Mouse (Mus musculus): Measurements from ENCODE around the gene Mtm1. TPM values are rescaled to one million over a fixed set of nuclear protein-coding genes. Genes with fewer than 3 reads are reported as not detected.

Mtm1 gene
- total and polyA plus RNA-seq, 3 experiments, result 2.2 to 4.0 TPM; not detected in 1

DNA sequence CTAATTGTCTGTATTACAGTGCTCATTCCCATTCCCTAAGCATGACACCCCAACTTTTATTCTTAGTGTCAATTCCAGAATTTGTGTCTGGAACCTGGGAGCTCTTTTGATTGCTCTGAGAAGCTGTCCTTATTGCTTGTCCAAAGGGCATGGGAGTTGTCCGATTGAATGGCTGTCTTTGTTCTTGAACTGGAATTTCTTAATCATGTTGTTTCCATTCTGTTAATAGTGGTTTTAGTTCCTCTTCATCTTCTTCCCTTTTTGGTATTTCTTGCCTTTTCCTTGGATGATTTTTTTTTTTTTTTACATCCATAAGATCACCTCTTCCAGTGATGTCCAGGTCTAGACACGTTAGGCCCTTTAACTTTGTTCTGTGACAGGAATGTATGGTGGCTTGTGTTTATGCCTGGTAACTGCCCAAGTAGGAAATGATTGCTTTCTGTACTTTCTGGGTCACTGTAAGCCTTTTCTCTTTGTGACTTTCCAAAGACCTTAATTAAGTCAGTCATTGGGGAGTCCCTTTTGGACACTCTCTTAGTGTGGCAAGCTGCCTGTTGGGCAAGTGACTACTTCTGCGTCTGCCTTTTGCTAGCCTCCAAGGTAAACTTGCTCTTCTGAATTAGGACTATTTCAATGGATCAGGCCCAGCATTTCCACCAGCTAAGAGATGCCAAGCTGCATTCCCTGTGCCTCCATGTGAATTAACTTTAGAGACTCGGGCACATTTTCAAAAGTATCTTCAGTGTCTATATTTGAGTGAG lies 12.3 kb downstream of the Mtm1 start:
- Histone ChIP-seq H3K36me3 (ENCODE audit: control insufficient read depth in 1 of 2, insufficient read depth in 2 of 2, low read length in 2 of 2) (peaks cover 0 to 22% of the 10 kb centered on the region in 2 experiments; a peak in 2 of 4 replicates), H3K9me3 (replicated peaks; ENCODE audit: insufficient read depth, low read length) (no peaks in the 10 kb centered on the region), H3K79me2 (ENCODE audit: control insufficient read depth, insufficient read depth, low read length, poor library complexity) (peaks cover 3% of the 10 kb centered on the region), H3K4me1 (ENCODE audit: control insufficient read depth in 1 of 2, insufficient read depth in 2 of 2, low read length in 2 of 2) (peaks cover 8 to 11% of the 10 kb centered on the region in 2 experiments), H3K27ac (ENCODE audit: control insufficient read depth, low read depth, low read length) (no peak overlapping the region), H3K4me3 (ENCODE audit: control insufficient read depth in 1 of 2, insufficient read depth in 1 of 2, low read depth in 2 of 2, low read length in 2 of 2) (no peak overlapping the region), H3K9ac (ENCODE audit: control insufficient read depth, low read depth, low read length, poor library complexity, severe bottlenecking) (no peak overlapping the region), H3K27me3 (ENCODE audit: control insufficient read depth in 1 of 2, insufficient read depth in 2 of 2, low read length in 2 of 2) (no peaks in the 10 kb centered on the region)
- no peak for DNase-seq (ENCODE audit: low read depth, low spot score)
- TF ChIP-seq MEF2A (IDR thresholded peaks at IDR 0.05; ENCODE audit: extremely low read depth, insufficient replicate concordance, low read depth, low read length, poor library complexity, severe bottlenecking), result no peak
- no peak for TF ChIP-seq E2F4 (IDR thresholded peaks at IDR 0.05; ENCODE audit: borderline replicate concordance, low read depth, low read length)
- no peak for TF ChIP-seq POLR2AphosphoS5 (IDR thresholded peaks at IDR 0.05; ENCODE audit: borderline replicate concordance, low read depth, low read length)
- no peak for TF ChIP-seq NRF1 (IDR thresholded peaks at IDR 0.05; ENCODE audit: insufficient read depth, low read depth, low read length, poor library complexity, severe bottlenecking)
- no peak for TF ChIP-seq CHD2 (IDR thresholded peaks at IDR 0.05; ENCODE audit: low read length)
- no peak for TF ChIP-seq ZC3H11A (IDR thresholded peaks at IDR 0.05; ENCODE audit: low read depth, low read length)
- TF ChIP-seq USF2 (IDR thresholded peaks at IDR 0.05; ENCODE audit: borderline replicate concordance in 1 of 2, insufficient read depth in 1 of 2, low read depth in 1 of 2, low read length in 2 of 2), result no peak
- no peak for TF ChIP-seq CTCF (IDR thresholded peaks at IDR 0.05 in 2 of 3, conservative IDR thresholded peaks at IDR 0.05 in 1 of 3; ENCODE audit: control insufficient read depth in 1 of 3, insufficient read depth in 1 of 3, low read depth in 2 of 3, low read length in 3 of 3, poor library complexity in 1 of 3, severe bottlenecking in 1 of 3)

DNA sequence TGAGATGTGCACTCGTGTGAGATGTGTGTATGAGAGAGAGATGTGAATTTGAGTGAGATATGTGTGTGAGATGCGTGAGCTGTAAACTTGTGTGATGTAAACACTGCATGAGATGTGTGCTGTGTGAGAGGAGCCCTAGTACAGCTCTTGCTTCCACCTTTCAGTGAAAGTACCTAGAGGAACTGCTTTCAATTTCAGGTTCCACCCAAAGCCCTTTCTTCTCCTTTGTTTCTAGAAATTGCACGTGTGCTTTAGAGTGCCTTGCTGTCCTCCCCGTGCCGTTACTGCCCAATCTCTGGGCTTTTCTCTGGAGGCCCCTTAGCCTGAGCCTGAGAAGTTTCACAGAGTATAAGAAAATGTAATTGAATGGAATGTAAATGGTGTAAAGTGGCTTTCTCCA lies 16.3 kb downstream of the Mtm1 start:
- Histone ChIP-seq H3K36me3 (ENCODE audit: control insufficient read depth in 1 of 2, insufficient read depth in 2 of 2, low read length in 2 of 2) (peaks cover 0 to 19% of the 10 kb centered on the region in 2 experiments; a peak in 2 of 4 replicates), H3K4me3 (ENCODE audit: control insufficient read depth in 1 of 2, insufficient read depth in 1 of 2, low read depth in 2 of 2, low read length in 2 of 2) (no peak overlapping the region), H3K27me3 (ENCODE audit: control insufficient read depth in 1 of 2, insufficient read depth in 2 of 2, low read length in 2 of 2) (no peaks in the 10 kb centered on the region), H3K9ac (ENCODE audit: control insufficient read depth, low read depth, low read length, poor library complexity, severe bottlenecking) (no peak overlapping the region), H3K27ac (ENCODE audit: control insufficient read depth, low read depth, low read length) (no peak overlapping the region), H3K9me3 (replicated peaks; ENCODE audit: insufficient read depth, low read length) (no peaks in the 10 kb centered on the region), H3K4me1 (ENCODE audit: control insufficient read depth in 1 of 2, insufficient read depth in 2 of 2, low read length in 2 of 2) (peaks cover 7 to 12% of the 10 kb centered on the region in 2 experiments; a peak in 3 of 4 replicates), H3K79me2 (ENCODE audit: control insufficient read depth, insufficient read depth, low read length, poor library complexity) (peaks cover 4% of the 10 kb centered on the region)
- no peak for DNase-seq (ENCODE audit: low read depth, low spot score)
- TF ChIP-seq HCFC1 (IDR thresholded peaks at IDR 0.05; ENCODE audit: low read depth, low read length), result no peak
- TF ChIP-seq MAFK (IDR thresholded peaks at IDR 0.05; ENCODE audit: borderline replicate concordance, low read depth, low read length), result no peak
- TF ChIP-seq TCF12 (IDR thresholded peaks at IDR 0.05; ENCODE audit: low read depth, low read length), result no peak
- TF ChIP-seq JUND (IDR thresholded peaks at IDR 0.05; ENCODE audit: low read depth, low read length), result no peak
- TF ChIP-seq RCOR1 (IDR thresholded peaks at IDR 0.05; ENCODE audit: low read depth, low read length), result no peak
- no peak for TF ChIP-seq UBTF (IDR thresholded peaks at IDR 0.05; ENCODE audit: borderline replicate concordance, insufficient read depth, low read depth, low read length)
- no peak for TF ChIP-seq ZMIZ1 (IDR thresholded peaks at IDR 0.05; ENCODE audit: low read depth, low read length)
- TF ChIP-seq RAD21 (IDR thresholded peaks at IDR 0.05; ENCODE audit: low read depth, low read length), result no peak
- TF ChIP-seq POLR2AphosphoS2 (IDR thresholded peaks at IDR 0.05; ENCODE audit: low read length), result no peak
- TF ChIP-seq SIN3A (IDR thresholded peaks at IDR 0.05; ENCODE audit: low read length), result no peak
- TF ChIP-seq CHD2 (IDR thresholded peaks at IDR 0.05; ENCODE audit: low read length), result no peak
- TF ChIP-seq MXI1 (IDR thresholded peaks at IDR 0.05; ENCODE audit: low read depth, low read length), result no peak
- no peak for TF ChIP-seq USF1 (IDR thresholded peaks at IDR 0.05; ENCODE audit: low read depth, low read length)
- TF ChIP-seq NRF1 (IDR thresholded peaks at IDR 0.05; ENCODE audit: insufficient read depth, low read depth, low read length, poor library complexity, severe bottlenecking), result no peak
- no peak for TF ChIP-seq ZNF384 (IDR thresholded peaks at IDR 0.05; ENCODE audit: low read depth, low read length)
- no peak for TF ChIP-seq TBP (IDR thresholded peaks at IDR 0.05; ENCODE audit: low read depth, low read length)
- no peak for TF ChIP-seq SMC3 (IDR thresholded peaks at IDR 0.05; ENCODE audit: low read depth, low read length)
- TF ChIP-seq EP300 (IDR thresholded peaks at IDR 0.05; ENCODE audit: low read depth in 1 of 2, low read length in 2 of 2), result no peak
- no peak for TF ChIP-seq ELF1 (IDR thresholded peaks at IDR 0.05; ENCODE audit: low read depth, low read length)
- TF ChIP-seq POLR2A (IDR thresholded peaks at IDR 0.05; ENCODE audit: control insufficient read depth in 1 of 2, insufficient read depth in 1 of 2, low read depth in 1 of 2, low read length in 2 of 2, poor library complexity in 1 of 2), result no peak

Data from MEL (cell line).